Mouse (Mus musculus) hindbrain, embryonic 16.5 days (tissue): ENCODE data around the gene Slc22a3. TPM values are rescaled to one million over a fixed set of nuclear protein-coding genes. Genes with fewer than 3 reads are reported as not detected.

Source experiments
- ATAC-seq: fragments of 200-750 bp; cut with Nextera tagmentation; 2 replicates; pipeline ENCODE4 v1.8.0; 2017; ENCODE audit warnings: moderate TSS enrichment, moderate library complexity
- H3K27ac ChIP-seq: fragments of 300-500 bp; sonication (generic); 2 replicates; pipeline ENCODE4 v1.5.1; 2014; ENCODE audit warnings: low read depth, mild to moderate bottlenecking, control low read depth, low read length, moderate library complexity
- H3K27me3 ChIP-seq: fragments of 300-500 bp; sonication (generic); replicated peaks from 2 replicates; pipeline ENCODE4 v1.6.1; 2014; ENCODE audit warnings: low read length; ENCODE audit not compliant: control insufficient read depth, insufficient read depth
- H3K36me3 ChIP-seq: fragments of 300-500 bp; sonication (generic); 2 replicates; pipeline ENCODE4 v1.6.1; 2014; ENCODE audit warnings: mild to moderate bottlenecking, low read length, moderate library complexity, mixed read lengths; ENCODE audit not compliant: control insufficient read depth, insufficient read depth
- H3K4me1 ChIP-seq: fragments of 300-500 bp; sonication (generic); 2 replicates; pipeline ENCODE4 v1.6.1; 2014; ENCODE audit warnings: low read depth, low read length; ENCODE audit not compliant: control insufficient read depth, insufficient read depth
- H3K4me2 ChIP-seq: fragments of 300-500 bp; sonication (generic); 2 replicates; pipeline ENCODE4 v1.6.1; 2014; ENCODE audit warnings: mild to moderate bottlenecking, low read length, control low read depth, moderate library complexity
- H3K4me3 ChIP-seq: fragments of 300-500 bp; sonication (generic); 2 replicates; pipeline ENCODE4 v1.5.1; 2014; ENCODE audit warnings: mild to moderate bottlenecking, low read length, control low read depth, moderate library complexity
- H3K9ac ChIP-seq: fragments of 300-500 bp; sonication (generic); 2 replicates; pipeline ENCODE4 v1.6.1; 2014; ENCODE audit warnings: low read depth, mild to moderate bottlenecking, control low read depth, low read length, moderate library complexity
- H3K9me3 ChIP-seq: fragments of 300-500 bp; sonication (generic); 2 replicates; pipeline ENCODE4 v1.6.1; 2014; ENCODE audit warnings: mild to moderate bottlenecking, low read length, moderate library complexity; ENCODE audit not compliant: control insufficient read depth
- WGBS: fragments of 180-500 bp; shearing (Covaris S2); extraction: QIAGEN DNeasy Blood & Tissue Kit; methylation state at CpG from one replicate; pipeline ENCODE4 v1.1.7; 2014; 5-methylcytosine and 5-hydroxymethylcytosine counted together
- polyA plus RNA-seq: library from polyadenylated mRNA; unstranded; fragments of >200 nt; fragmentation: Nextera tagmentation; extraction: Ambion mirVana; gene quantifications from 2 replicates; pipeline ENCODE4 v1.2.1, GENCODE M21; 2015

The Slc22a3 gene
- polyA plus RNA-seq, 1 experiment from 2014 or later, result 2.9 TPM

GRCm38 (mm10) chr17:12485657-12486056, 21.8 kb downstream of the Slc22a3 start:
- ATAC-seq, result no peak
- H3K4me1 ChIP-seq, result no peaks in the 10 kb centered on the region
- WGBS, result 88% methylated on average over 3 of the region's 3 CpGs
- H3K27me3 ChIP-seq, result no peaks in the 10 kb centered on the region
- no peak overlapping the region for H3K27ac ChIP-seq
- H3K4me2 ChIP-seq, result no peak overlapping the region
- no peak overlapping the region for H3K4me3 ChIP-seq
- no peaks in the 10 kb centered on the region for H3K9me3 ChIP-seq
- no peaks in the 10 kb centered on the region for H3K36me3 ChIP-seq
- no peak overlapping the region for H3K9ac ChIP-seq

DNA sequence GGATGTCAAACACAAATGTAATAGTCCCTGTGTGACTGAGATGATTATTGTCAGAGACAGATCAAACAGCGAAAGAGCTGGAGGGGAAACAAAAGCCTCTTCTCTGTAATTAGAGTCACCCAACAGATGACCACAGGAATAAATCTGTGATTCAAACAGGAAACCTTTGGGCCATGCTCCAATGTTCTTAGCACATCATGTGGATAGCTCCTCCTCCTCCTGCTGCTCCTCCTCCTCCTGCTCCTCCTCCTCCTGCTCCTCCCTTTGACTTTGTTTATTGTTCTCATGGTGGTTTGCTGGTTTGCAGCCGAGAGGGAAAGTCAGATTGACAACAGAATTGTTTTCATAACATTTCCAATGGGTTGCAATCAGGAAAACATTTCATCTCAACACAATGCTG, 28.1 kb downstream of the Slc22a3 start:
- no peaks in the 10 kb centered on the region for H3K36me3 ChIP-seq
- no peak overlapping the region for H3K4me3 ChIP-seq
- no peaks in the 10 kb centered on the region for H3K4me1 ChIP-seq
- WGBS, result 30% methylated on average over 2 of the region's 2 CpGs
- no peaks in the 10 kb centered on the region for H3K27me3 ChIP-seq
- H3K9me3 ChIP-seq, result no peaks in the 10 kb centered on the region
- no peak overlapping the region for H3K4me2 ChIP-seq
- H3K27ac ChIP-seq, result no peak overlapping the region
- H3K9ac ChIP-seq, result no peak overlapping the region
- ATAC-seq, result no peak

- 84% methylated on average over 3 of the region's 3 CpGs for WGBS
Measured at GRCm38 (mm10) chr17:12474509-12475083, 32.9 kb downstream of the Slc22a3 start.

GRCm38 (mm10) chr17:12472547-12472946, 35.0 kb downstream of the Slc22a3 start:
- no peaks in the 10 kb centered on the region for H3K27me3 ChIP-seq
- no peak overlapping the region for H3K4me2 ChIP-seq
- no peak overlapping the region for H3K9ac ChIP-seq
- H3K9me3 ChIP-seq, result no peaks in the 10 kb centered on the region
- H3K27ac ChIP-seq, result no peak overlapping the region
- H3K4me1 ChIP-seq, result no peaks in the 10 kb centered on the region
- no peaks in the 10 kb centered on the region for H3K36me3 ChIP-seq
- no peak overlapping the region for H3K4me3 ChIP-seq
- ATAC-seq, result no peak

More at GRCm38 (mm10) chr17:12474509-12475083, 32.9 kb downstream of the Slc22a3 start:
- H3K9me3 ChIP-seq, result no peaks in the 10 kb centered on the region
- H3K4me1 ChIP-seq, result no peaks in the 10 kb centered on the region
- H3K9ac ChIP-seq, result no peak overlapping the region
- no peak overlapping the region for H3K27ac ChIP-seq
- ATAC-seq, result no peak
- no peaks in the 10 kb centered on the region for H3K36me3 ChIP-seq
- no peak overlapping the region for H3K4me2 ChIP-seq
- no peak overlapping the region for H3K4me3 ChIP-seq
- no peaks in the 10 kb centered on the region for H3K27me3 ChIP-seq

GRCm38 (mm10) chr17:12468745-12469144, 38.8 kb downstream of the Slc22a3 start:
- H3K4me2 ChIP-seq, result no peak overlapping the region
- H3K9ac ChIP-seq, result no peak overlapping the region
- no peaks in the 10 kb centered on the region for H3K4me1 ChIP-seq
- 85% methylated on average over 5 of the region's 5 CpGs for WGBS
- H3K27ac ChIP-seq, result no peak overlapping the region
- no peak overlapping the region for H3K4me3 ChIP-seq
- no peak for ATAC-seq
- H3K9me3 ChIP-seq, result no peaks in the 10 kb centered on the region
- H3K27me3 ChIP-seq, result no peaks in the 10 kb centered on the region
- H3K36me3 ChIP-seq, result no peaks in the 10 kb centered on the region

GRCm38 (mm10) chr17:12467642-12468041, 39.9 kb downstream of the Slc22a3 start:
- no peak overlapping the region for H3K27ac ChIP-seq
- no peaks in the 10 kb centered on the region for H3K9me3 ChIP-seq
- no peak overlapping the region for H3K4me3 ChIP-seq
- H3K4me2 ChIP-seq, result no peak overlapping the region
- no peaks in the 10 kb centered on the region for H3K4me1 ChIP-seq
- WGBS, result 89% methylated on average over 3 of the region's 3 CpGs
- no peaks in the 10 kb centered on the region for H3K36me3 ChIP-seq
- no peak for ATAC-seq
- no peak overlapping the region for H3K9ac ChIP-seq
- H3K27me3 ChIP-seq, result no peaks in the 10 kb centered on the region

DNA sequence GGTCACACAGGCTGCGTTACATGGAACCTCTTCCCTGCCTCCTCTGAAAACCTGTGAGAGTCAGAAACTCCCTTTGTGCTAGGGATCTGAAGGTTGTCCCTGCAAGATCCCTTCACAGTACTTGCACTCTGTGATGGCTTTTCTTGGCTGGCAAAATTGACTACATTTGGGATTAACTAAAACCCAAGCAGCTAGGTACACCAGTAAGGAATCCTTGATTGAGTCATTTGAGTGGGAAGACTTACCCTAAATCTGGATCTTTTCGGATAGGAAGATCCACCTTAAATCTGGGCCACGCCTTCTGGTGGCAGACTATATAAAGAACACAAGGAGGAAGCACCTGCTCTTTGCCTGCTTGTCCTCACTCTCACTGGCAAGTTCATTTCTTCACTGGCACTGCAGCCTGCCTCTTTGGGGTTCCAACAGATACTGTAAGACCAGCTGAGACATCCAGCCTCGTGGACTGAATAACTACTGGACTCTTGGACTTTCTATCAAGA, 41.0 kb downstream of the Slc22a3 start:
- no peaks in the 10 kb centered on the region for H3K4me1 ChIP-seq
- 81% methylated on average over 4 of the region's 4 CpGs for WGBS

GRCm38 (mm10) chr17:12461168-12461567, 46.3 kb downstream of the Slc22a3 start:
- Histone ChIP-seq H3K4me3 (no peak overlapping the region), H3K27ac (no peak overlapping the region), H3K27me3 (no peaks in the 10 kb centered on the region), H3K9ac (no peak overlapping the region), H3K36me3 (no peaks in the 10 kb centered on the region), H3K4me2 (no peak overlapping the region), H3K9me3 (no peaks in the 10 kb centered on the region), H3K4me1 (no peaks in the 10 kb centered on the region)
- ATAC-seq, result no peak

More for the DNA sequence above, 41.0 kb downstream of the Slc22a3 start:
- Histone ChIP-seq H3K27me3 (no peaks in the 10 kb centered on the region), H3K36me3 (no peaks in the 10 kb centered on the region), H3K27ac (no peak overlapping the region), H3K9ac (no peak overlapping the region), H3K4me3 (no peak overlapping the region), H3K4me2 (no peak overlapping the region), H3K9me3 (no peaks in the 10 kb centered on the region)
- no peak for ATAC-seq

DNA sequence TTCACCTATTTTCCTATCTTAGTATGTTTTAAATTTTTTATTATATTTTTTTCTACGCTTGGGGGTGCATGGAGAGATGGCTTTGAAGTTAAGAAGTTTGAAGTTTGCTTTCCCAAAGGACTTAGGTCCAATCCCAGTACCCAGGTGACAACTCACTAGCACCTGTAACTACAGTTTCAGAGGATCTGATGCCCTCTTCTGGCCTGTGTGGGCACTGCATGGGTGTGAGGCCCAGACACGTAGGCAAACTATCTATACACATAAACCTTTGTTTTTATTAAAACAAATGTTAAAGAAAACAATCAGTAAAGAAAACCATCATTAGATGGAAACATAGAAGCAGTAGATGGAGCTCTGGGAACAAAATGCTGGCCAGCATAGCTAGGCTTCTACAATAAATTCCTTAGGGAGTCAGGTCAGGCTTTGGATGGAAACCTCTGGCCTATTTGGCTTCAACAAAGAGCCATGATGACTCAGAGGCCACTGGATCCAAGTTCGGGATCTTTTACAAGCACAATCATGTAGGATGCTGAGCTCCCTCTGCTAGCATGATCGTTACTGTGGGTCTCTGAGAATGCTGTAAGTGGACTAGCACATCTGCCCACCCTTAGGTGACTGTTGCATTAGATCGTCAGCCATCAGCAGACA, 52.2 kb downstream of the Slc22a3 start:
- Histone ChIP-seq H3K36me3 (no peaks in the 10 kb centered on the region), H3K4me3 (no peak overlapping the region), H3K4me1 (no peaks in the 10 kb centered on the region; the same call in 1 of the 2 replicates), H3K27ac (no peak overlapping the region), H3K9me3 (no peaks in the 10 kb centered on the region), H3K9ac (no peak overlapping the region), H3K4me2 (no peak overlapping the region), H3K27me3 (no peaks in the 10 kb centered on the region)
- ATAC-seq, result no peak
- WGBS, result 82% methylated on average over 5 of the region's 5 CpGs
